Mouse (Mus musculus) right cerebral cortex, postnatal 25 days (tissue): ENCODE results near the gene Lpcat1.

ENCODE experiments used
- DNase-seq: peaks from one replicate; pipeline ENCODE4 v3.0.0; 2022

Gene Lpcat1

GRCm38 (mm10) chr13:73482476-73482875, 15.5 kb downstream of the Lpcat1 start:
- no peak for DNase-seq

GRCm38 (mm10) chr13:73483331-73483730, 16.3 kb downstream of the Lpcat1 start:
- DNase-seq = no peak

GRCm38 (mm10) chr13:73484171-73484570, 17.2 kb downstream of the Lpcat1 start:
- no peak for DNase-seq

- no peak for DNase-seq
These were observed 21.1 kb downstream of the Lpcat1 start for GRCm38 (mm10) chr13:73488105-73488504.

- no peak for DNase-seq
These were observed 21.7 kb downstream of the Lpcat1 start for GRCm38 (mm10) chr13:73488707-73489106.

- DNase-seq = no peak
These were observed 23.0 kb downstream of the Lpcat1 start for GRCm38 (mm10) chr13:73489986-73490385.

- DNase-seq = no peak
These were observed 23.7 kb downstream of the Lpcat1 start for GRCm38 (mm10) chr13:73490564-73491170.

GRCm38 (mm10) chr13:73493183-73493582, 26.2 kb downstream of the Lpcat1 start:
- no peak for DNase-seq

GRCm38 (mm10) chr13:73494528-73494927, 27.5 kb downstream of the Lpcat1 start:
- DNase-seq = no peak

GRCm38 (mm10) chr13:73496137-73496536, 29.1 kb downstream of the Lpcat1 start:
- DNase-seq = no peak

GRCm38 (mm10) chr13:73499893-73500604, 33.1 kb downstream of the Lpcat1 start:
- DNase-seq = no peak

- no peak for DNase-seq
These were observed 35.7 kb downstream of the Lpcat1 start for GRCm38 (mm10) chr13:73502719-73503118.

- DNase-seq = peak; percentile 79
These were observed 38.9 kb downstream of the Lpcat1 start for GRCm38 (mm10) chr13:73505686-73506467.

- DNase-seq = no peak
These were observed 42.0 kb downstream of the Lpcat1 start for GRCm38 (mm10) chr13:73508817-73509550.

GRCm38 (mm10) chr13:73509869-73510268, 42.9 kb downstream of the Lpcat1 start:
- DNase-seq = no peak

GRCm38 (mm10) chr13:73512776-73513673, 46.0 kb downstream of the Lpcat1 start:
- peak; percentile 62 for DNase-seq

GRCm38 (mm10) chr13:73516886-73517285, 49.9 kb downstream of the Lpcat1 start:
- no peak for DNase-seq

- no peak for DNase-seq
These were observed 66.7 kb downstream of the Lpcat1 start for GRCm38 (mm10) chr13:73533716-73534115.

GRCm38 (mm10) chr13:73535287-73535686, 68.3 kb downstream of the Lpcat1 start:
- no peak for DNase-seq

- DNase-seq = peak; percentile 17
These were observed 69.4 kb downstream of the Lpcat1 start, which contains the start of gene Slc6a3 for GRCm38 (mm10) chr13:73536403-73536821. Gene Slc6a3, plus strand, starts transcription at chr13:73536747.

GRCm38 (mm10) chr13:73536824-73537223, 69.8 kb downstream of the Lpcat1 start:
- DNase-seq = no peak

- DNase-seq = no peak
These were observed 97.2 kb downstream of the Lpcat1 start for GRCm38 (mm10) chr13:73564201-73564600.
